Mouse (Mus musculus) embryonic fibroblast, embryonic 13.5 days (primary cell): ENCODE measurements around the gene Sdk2.

Source experiments
- CTCF ChIP-seq: IDR thresholded peaks from 2 replicates; pipeline ENCODE4 v1.5.1; 2011; ENCODE audit warnings: mild to moderate bottlenecking, control low read depth, low read length, moderate library complexity, borderline replicate concordance; ENCODE audit not compliant: insufficient read depth
- POLR2A ChIP-seq: IDR thresholded peaks from 2 replicates; pipeline ENCODE4 v1.6.1; 2011; ENCODE audit warnings: low read depth, mild to moderate bottlenecking, control low read depth, low read length, moderate library complexity

DNA sequence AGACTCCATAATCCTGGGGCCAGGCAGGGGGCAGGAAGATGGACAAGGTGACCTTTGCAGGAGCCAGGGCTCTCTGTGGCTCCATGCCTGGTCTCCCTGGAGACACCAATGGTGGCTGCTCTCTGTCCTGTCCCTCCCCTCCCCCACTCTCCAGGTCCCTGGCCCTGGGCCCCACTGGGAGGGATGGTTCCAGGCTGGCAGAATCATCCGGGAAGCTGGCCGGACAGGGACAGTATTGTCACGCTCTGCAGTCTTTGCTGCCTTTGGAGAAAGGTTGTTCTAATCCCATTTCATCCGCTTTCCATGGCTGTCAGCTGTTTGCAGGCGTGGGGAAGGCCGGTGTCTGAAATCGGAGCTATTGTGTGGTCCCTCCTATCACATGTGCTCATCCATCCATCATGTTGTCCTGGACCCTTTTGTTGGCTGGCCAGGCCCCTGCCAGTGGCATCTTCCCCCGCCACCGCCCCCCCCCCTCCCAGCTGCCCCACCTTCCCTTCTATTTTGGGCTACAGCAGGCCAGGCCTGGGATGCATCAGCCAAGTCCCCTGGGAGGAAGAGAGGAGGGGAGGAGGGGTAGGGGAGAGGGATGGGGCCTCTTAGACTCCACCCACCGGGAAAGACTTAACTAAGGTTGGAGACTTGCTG lies 26.3 kb downstream of the Sdk2 start:
- TF ChIP-seq CTCF (no peak), POLR2A (no peak)
